Mouse (Mus musculus): ENCODE results near the gene Tnfrsf13b.

The Tnfrsf13b gene

DNA sequence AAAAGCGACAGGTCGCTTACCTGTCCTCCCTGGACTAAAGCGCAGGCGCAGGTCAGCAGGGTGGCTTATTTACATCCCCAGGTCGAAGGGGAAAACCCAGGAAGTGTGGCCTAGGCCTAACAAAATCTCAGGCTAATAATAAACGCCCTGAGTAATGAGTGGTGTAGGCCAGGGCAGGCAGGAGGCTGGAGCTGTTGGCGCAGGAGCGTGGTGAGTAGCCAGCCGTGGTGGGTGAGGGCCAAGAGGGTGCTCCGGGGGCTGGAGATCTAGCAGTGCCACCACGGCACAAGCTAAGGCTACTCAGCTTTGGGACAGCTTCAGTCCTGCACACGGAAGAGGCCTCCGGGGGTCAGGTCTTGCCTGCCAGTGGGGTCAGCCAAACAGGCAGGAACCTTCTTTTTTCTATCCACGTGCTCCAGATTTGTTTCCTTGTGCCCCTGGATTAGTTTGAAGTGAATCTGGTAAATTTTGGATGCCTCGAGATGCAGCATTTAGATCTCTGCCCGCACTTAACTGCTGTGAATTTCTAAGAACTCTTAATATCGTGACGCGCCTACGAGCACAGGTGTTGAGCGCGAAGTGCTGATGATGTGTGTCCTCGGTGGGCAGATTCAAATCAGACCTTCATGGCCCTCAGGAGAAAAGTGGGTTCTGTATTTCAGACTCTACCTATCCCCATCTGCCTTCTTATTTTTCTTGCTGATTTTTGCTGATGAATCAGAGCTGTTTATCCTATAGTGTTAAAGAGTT lies at the start of gene Tnfrsf13b:
Gene Tnfrsf13b, plus strand, starts transcription at position 150 of the 750 bp plus-strand sequence.
- no peak for DNase-seq (ENCODE audit: low read depth, low spot score)

DNA sequence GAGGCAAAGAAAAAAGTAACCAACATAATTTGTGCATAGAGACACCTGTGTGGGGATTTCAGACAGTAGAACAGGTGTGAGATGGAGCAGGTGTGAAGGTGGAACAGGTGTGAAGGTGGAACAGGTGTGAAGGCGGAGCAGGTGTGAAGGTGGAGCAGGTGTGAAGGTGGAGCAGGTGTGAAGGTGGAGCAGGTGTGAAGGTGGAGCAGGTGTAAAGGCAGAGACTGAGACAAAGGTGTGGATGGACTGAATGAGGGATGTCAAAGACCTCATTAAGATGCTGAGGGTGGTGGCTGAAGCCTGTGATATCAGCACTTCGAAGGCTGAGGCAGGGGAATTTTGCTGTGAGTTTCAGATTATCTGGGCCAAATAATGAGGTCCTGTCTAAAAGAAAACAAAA lies 44.9 kb upstream of the Tnfrsf13b start:
- no peak for DNase-seq (ENCODE audit: low read depth, low spot score)

- peak; percentile 4 for DNase-seq (ENCODE audit: low read depth, low spot score)
Measured at GRCm38 (mm10) chr11:61090195-61090594, 36.4 kb upstream of the Tnfrsf13b start.

GRCm38 (mm10) chr11:61091192-61091591 lies 35.4 kb upstream of the Tnfrsf13b start:
- DNase-seq (ENCODE audit: low read depth, low spot score): no peak

DNA sequence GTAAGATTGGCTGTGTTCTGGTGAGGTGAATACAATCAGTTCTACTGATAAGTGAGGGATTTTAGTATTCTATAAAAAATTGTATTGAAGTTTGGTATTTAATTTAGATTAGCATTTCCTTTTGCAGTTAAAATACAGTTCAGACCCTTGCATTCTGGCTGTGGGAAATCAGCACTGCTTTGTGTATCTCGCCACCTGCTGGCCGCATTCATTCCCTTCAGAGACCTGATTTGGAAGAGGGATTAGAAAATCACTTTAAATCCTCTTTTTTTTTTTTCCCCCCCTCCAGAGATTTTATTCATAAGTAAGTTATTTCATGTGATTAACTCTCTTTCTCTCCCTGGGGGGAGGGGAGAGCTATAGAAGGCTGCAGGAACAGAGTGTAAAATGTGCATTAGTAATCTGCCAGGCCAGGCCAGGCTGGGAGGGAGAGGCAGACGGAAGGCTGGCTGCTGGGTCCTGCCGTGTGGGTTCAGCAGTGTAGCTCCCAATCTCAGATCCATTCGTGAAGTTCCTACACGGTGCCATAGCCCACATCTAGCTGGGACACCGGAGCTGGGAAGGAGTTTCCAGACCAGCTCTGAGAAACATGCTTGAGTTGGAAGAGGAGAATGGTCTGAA lies 34.8 kb upstream of the Tnfrsf13b start:
- DNase-seq (ENCODE audit: low read depth, low spot score): peak; percentile 88

- DNase-seq (ENCODE audit: low read depth, low spot score): no peak
Measured at GRCm38 (mm10) chr11:61098046-61098445, 28.5 kb upstream of the Tnfrsf13b start.

DNA sequence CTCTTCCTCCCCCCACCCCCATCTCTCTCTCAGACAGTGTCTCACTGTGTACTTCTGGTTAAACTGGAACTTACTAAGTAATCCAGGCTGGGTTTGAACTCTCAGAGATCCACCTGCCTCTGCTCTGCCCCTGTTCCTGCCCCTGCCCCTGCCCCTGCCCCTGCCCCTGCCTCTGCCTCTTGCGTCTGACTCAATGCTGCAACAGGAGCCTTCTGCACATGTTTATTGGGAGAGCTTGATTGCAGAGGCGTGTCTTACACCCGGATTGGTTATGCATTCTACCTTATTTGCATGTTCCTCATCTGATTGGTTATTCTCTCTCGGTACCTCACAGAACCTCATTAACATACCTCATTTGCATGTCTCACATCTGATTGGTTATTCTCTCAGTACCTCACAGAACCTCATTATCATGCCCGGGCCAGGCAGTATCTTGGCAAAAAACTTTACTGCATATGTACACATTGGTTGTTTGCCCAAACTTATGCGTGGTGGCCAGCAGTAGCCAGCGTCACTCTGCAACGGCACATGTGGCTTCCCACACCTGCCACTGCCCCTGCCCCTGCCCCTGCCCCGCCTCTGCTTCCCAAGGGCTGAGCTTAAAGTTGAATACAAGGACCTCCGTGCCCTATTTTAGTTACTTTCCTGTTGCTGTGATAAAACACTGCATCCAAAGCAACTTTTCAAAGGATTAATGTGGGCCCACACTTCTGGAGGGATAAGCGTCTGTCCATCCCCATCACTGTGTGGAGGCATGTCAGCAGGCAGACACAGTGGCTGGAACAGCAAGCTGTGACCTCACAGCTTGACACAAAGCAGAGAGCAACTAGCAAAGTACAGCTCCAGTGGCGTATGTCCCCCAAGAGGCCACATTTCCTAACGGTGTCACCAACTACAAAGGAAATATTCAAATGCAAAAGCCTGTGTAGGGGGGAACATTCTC lies 23.9 kb upstream of the Tnfrsf13b start:
- no peak for DNase-seq (ENCODE audit: low read depth, low spot score)

- DNase-seq (ENCODE audit: low read depth, low spot score): peak; percentile 97
Measured at GRCm38 (mm10) chr11:61104241-61104901, 22.2 kb upstream of the Tnfrsf13b start.

DNA sequence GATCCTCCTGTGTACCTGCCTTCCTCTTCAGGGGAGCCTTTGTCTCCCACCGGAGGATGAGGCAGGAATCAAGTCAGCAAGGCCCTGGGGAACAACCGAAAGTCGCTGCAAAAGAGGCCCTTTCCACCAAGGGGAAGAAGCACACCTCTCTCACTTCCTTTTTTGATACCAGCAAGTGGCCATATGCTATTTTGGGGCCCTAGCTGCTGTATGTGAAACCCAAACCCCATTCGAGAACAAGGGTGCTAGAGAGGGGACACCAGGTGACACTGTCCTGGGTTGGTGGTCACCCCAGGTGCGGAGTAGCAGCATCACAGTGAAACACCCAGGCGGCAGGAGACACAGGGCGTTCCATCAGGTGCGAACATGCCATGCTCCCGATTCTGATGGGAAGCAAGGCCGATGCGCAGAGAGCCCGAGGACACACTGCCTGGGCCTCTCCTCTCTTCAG lies 17.6 kb upstream of the Tnfrsf13b start:
- DNase-seq (ENCODE audit: low read depth, low spot score): no peak

DNA sequence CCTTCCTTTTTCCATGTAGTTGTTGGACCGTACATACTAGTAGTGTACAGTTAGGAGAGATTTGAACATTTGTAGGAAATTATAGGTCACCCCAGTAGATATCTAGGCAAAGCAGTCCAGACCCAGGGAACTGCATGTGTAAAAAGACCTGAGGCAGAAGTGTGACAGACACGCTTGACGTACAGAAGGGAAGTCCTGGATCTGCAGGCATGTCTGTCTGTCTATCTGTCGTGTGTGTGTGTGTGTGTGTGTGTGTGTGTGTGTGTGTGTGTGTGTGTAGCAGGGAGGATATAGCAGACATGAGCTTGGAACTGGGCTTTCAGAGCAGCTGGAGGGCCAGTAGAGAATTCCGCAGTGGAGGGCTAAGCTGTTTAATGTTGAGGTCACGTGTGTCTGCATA lies 16.8 kb upstream of the Tnfrsf13b start:
- no peak for DNase-seq (ENCODE audit: low read depth, low spot score)

DNA sequence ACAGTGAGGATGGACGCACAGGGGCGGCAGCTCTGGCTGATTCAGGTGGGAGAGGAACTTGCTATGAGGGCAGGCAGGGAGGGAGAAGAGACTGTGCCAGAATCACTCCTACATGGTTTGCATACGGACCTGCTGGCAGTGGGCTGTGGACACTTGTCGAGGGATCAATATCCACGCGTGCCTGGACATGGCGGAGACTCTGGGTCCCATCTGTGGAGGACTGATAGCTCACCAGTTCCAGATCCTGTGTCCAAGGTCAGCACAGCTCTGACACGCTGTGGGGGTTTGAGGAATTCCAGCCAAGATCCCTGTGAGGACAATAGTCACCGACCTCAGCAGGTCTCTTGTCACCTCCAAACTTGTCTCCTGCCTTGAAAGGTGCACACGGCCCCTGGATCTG lies 16.4 kb upstream of the Tnfrsf13b start:
- DNase-seq (ENCODE audit: low read depth, low spot score): no peak

DNA sequence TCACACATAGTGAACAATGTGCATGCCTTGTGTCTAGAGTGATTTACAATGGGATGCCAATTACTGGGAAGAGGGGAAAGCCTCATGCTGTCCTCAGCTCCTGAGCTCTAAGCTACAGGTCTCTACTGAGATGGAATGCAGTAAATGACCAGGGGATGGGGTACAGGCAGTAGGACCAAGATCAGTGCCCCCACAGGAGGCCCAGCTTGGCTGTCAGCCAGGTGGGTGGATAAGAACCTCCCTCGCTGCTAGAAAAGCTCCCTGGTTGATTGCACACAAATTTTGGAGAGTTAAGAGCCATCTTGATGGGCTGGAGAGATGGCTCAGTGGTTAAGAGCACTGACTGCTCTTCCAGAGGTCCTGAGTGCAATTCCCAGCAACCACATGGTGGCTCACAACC lies 15.6 kb upstream of the Tnfrsf13b start:
- DNase-seq (ENCODE audit: low read depth, low spot score): no peak

GRCm38 (mm10) chr11:61111472-61111871 lies 15.1 kb upstream of the Tnfrsf13b start:
- DNase-seq (ENCODE audit: low read depth, low spot score): no peak

- DNase-seq (ENCODE audit: low read depth, low spot score): no peak
Measured at GRCm38 (mm10) chr11:61112323-61112995, 14.1 kb upstream of the Tnfrsf13b start.

DNA sequence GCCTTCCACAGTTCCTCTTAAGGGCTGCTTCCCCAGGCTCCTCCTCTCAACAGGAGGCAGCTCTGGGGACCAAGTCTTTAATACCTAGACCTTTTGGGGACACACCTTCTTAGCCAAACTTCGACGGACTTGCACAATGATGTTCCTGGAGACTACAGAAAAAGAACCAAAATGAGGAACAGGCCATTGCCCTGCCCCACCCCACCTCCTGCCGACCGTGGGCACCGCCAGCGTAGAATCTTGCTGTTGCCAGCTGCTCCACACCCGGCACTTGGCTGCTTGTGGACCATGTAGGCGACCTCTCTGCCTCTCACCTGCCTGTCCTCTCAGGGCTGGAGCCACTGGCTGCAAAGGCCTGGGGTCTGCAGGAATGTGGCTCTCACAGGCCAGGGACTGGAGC lies 10.3 kb upstream of the Tnfrsf13b start:
- DNase-seq (ENCODE audit: low read depth, low spot score): no peak

DNA sequence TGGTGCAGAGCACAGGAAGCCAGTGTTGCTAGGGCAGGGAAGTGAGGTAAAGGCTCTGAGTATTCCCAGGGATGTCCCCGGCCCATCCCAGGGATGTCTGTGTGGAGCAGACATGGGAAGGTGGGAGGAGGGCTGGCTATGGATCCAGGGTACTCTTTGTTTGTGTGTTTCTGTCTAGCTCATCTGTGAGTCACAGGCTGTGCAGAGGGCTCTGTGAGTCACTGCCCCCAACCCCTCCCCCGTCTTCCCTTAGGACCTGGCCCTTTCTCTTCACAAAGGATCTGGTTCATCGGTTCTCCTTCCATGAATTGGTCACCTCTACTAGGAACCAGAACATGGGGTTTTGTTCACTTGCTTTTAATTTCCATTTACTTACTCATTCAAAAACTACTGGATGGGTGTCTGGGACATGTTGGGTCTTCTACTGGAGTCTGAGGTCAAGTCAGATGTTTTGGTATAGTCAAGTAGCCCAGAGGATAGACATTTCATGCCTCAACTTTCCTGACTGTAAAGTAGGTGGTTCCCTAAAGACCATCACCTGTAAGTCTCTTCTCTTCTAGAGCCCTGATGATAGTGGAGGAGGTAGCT lies 6.5 kb upstream of the Tnfrsf13b start:
- DNase-seq (ENCODE audit: low read depth, low spot score): peak; percentile 83

- no peak for DNase-seq (ENCODE audit: low read depth, low spot score)
Measured at GRCm38 (mm10) chr11:61122283-61122768, 4.2 kb upstream of the Tnfrsf13b start.

DNA sequence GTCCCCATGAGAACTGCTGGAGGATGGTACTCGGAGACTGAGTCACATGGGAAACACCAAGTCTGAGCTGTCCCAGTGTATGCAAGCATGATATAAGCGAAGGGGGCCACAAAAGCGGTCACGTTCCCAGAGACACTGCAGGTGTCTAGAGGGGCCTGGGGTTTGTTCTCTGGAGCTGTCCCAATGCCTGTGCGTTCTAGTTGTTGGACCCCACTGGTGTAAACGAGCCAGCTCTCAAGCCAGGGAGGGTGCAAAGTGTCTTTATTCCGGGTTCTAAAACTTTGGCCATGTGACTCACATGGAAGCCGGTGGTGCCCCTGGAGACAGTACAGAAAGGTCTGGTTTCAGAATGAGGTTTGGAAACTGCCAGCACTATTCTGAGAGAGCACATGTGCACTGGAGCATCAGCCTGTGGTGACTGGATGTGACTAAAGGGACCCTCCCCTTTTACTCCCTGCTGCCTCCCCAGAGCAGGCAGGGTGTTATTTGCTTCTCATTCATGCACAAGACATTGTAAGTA lies 3.7 kb upstream of the Tnfrsf13b start:
- DNase-seq (ENCODE audit: low read depth, low spot score): no peak

DNA sequence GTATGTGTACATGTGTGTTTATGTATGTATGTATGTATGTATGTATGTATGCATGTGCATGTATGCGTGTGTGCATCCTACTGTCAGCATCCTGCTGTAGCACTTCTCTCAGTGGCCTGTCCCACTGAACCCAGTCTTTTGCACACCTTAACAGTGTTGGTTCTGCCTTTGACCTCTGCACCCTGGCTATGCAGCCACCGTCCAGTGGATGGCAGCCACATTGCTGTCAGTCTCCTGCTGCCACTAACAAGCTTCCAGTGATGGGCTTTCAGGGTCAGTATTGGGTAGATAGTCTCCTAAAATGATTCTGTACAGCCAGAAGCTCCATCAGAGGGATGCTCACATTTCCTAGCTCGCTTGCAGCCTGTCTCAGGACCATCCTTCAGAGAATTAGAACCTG lies 2.7 kb upstream of the Tnfrsf13b start:
- DNase-seq (ENCODE audit: low read depth, low spot score): no peak

- no peak for DNase-seq (ENCODE audit: low read depth, low spot score)
Measured at GRCm38 (mm10) chr11:61125970-61126369, 585 bp upstream of the Tnfrsf13b start.
